Mouse (Mus musculus) 3134 (cell line): ENCODE results near the gene Mtcl1.
A peak's percentile ranks its signal among the peaks of the same experiment; 100 is the strongest.

Experiments
- DNase-seq: peaks from one replicate; pipeline ENCODE4 v3.0.0-alpha.2; 2011; ENCODE audit warnings: low spot score; ENCODE audit not compliant: insufficient read length; ENCODE audit errors: extremely low read depth

Mtcl1 gene

DNA sequence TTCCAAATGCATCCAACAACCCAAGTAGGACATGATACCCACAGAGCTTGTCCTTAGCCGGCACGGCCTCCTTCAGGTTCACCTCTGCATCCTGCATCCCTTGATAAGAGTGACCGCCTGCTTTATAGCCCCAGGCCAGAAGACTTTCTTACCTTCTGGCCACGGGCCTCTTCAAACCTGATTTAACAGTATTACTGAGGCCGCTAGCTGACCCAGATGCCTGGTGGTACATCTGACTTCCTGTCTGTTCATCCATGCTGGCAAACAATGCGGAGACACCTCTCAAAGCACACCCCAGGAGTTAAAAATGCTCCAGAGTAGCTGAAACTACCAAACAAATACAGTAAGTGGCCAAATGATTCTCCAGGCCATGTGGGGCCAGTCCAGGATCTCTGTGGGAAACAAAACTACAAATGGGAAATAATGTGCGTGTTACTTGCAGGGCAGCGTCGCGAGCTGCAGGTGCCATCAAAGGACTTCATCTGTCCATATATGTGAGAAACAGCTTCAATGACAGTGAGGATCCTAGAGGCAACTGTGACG lies 38.6 kb downstream of the Mtcl1 start:
- no peak for DNase-seq

DNA sequence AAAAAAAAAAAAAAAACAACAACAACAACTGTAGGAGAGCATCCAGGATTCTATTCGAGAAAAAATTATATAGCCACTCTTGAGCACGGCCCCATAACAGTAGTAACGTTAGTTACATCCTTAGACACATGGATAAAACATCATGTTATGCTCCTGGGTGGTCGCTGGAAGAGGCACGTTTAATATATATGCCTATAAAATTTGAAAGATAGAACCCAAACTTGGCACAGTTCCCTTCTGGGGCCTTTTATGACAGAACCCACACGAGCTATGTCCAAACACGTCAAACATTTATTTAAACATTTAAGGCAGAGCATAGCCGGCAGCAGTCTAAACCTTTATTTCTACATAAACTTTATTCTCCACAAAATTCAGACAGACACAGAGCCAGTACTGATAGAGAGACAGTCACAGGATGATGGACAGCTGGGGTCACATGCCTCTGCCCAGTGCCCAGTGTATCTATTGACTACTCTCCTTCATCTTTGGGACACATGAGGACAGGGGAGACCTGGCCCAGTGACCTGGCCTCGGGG lies 40.4 kb downstream of the Mtcl1 start:
- no peak for DNase-seq

- DNase-seq, result no peak
These were observed 41.1 kb downstream of the Mtcl1 start for GRCm38 (mm10) chr17:66408400-66408799.

GRCm38 (mm10) chr17:66407833-66408232 lies 41.7 kb downstream of the Mtcl1 start:
- no peak for DNase-seq

GRCm38 (mm10) chr17:66405601-66406000 lies 43.9 kb downstream of the Mtcl1 start:
- DNase-seq, result no peak

DNA sequence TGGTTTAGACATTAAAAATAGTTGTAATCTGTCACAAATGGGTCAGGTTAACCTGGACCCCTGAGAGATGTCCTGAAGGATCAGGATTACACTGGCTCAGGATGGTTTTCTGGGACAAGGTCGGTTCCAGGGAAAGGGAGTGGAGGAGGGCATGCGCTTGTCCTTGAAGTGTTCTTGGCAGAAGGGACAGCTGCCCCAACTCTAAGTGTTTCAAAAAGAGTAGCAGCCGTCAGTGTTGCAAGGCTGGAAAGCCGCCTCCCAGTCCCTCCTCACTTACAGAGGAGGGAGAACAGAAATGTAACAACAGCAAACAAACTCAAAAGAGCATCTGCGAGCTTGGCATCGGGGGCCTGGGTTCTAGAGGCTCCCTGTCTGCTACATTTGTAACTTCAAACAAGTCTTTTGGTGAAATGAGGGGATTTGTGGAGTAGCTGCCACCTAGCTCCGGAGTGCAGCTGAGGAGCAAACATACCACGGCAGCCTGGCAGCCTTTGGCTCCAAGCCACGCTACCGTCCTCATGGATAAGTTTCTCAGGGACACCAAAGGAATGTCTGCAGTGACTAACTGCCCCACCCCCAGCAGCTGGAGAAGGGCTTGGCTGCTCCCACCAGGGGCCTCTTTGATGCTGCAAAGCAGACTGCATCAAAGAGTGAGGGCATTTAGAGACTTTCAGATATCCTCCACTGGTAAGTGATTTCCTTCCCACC lies 44.5 kb downstream of the Mtcl1 start:
- DNase-seq, result peak; percentile 62

GRCm38 (mm10) chr17:66402791-66403470 lies 46.6 kb downstream of the Mtcl1 start:
- no peak for DNase-seq

GRCm38 (mm10) chr17:66401596-66402265 lies 47.8 kb downstream of the Mtcl1 start:
- DNase-seq, result no peak

GRCm38 (mm10) chr17:66399780-66400179 lies 49.8 kb downstream of the Mtcl1 start:
- no peak for DNase-seq

GRCm38 (mm10) chr17:66394571-66394970 lies 55.0 kb downstream of the Mtcl1 start:
- DNase-seq, result no peak

GRCm38 (mm10) chr17:66388307-66388706 lies 61.2 kb downstream of the Mtcl1 start:
- DNase-seq, result no peak

- no peak for DNase-seq
These were observed 68.2 kb downstream of the Mtcl1 start for GRCm38 (mm10) chr17:66381338-66381737.

DNA sequence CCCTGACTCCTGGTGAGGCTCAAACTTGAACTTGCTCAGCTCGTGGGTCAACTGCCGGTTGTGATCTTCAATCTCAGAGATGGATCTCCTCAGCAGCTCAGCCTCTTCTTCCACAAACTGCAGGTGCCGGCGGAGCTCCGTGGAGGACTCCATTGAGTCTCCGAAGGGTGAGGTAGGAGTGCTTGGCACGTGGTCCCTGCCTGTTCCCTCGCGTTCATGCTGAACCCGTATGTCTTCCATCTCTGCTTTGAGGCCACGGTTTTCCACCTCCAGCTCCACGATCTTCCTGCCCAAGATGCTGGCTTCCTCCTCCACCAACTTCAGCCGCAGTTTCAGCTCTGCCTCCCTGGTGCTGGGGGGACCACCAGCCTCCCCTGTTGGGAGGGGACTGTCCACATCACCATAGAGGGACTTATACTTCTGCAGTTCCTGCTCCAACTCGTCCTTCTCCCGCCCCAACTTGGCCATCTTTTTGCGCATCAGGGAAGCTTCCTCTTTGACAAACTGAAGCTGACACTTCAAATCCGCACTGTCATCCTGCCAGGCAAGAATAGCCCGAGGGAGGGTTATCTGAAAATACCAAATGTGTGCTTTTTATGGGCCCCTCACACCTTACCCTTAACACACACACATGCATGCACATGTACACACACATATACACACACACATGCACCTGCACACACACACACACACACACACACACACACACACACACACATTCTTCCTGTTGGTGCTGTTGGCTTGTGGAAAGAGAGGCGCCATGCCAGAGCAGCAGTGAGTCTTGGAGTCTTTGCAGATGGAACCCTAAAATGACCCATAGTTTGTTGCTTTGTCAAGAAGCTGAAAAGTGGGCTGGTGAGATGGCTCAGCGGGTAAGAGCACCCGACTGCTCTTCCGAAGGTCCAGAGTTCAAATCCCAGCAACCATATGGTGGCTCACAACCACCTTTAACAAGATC lies 69.4 kb downstream of the Mtcl1 start:
- DNase-seq, result no peak

GRCm38 (mm10) chr17:66379308-66379707 lies 70.2 kb downstream of the Mtcl1 start:
- DNase-seq, result no peak

- no peak for DNase-seq
These were observed 71.4 kb downstream of the Mtcl1 start for GRCm38 (mm10) chr17:66378127-66378526.

GRCm38 (mm10) chr17:66374633-66375272 lies 74.8 kb downstream of the Mtcl1 start:
- DNase-seq, result no peak

- no peak for DNase-seq
These were observed 78.7 kb downstream of the Mtcl1 start for GRCm38 (mm10) chr17:66370867-66371266.

GRCm38 (mm10) chr17:66369777-66370176 lies 79.8 kb downstream of the Mtcl1 start:
- DNase-seq, result no peak

DNA sequence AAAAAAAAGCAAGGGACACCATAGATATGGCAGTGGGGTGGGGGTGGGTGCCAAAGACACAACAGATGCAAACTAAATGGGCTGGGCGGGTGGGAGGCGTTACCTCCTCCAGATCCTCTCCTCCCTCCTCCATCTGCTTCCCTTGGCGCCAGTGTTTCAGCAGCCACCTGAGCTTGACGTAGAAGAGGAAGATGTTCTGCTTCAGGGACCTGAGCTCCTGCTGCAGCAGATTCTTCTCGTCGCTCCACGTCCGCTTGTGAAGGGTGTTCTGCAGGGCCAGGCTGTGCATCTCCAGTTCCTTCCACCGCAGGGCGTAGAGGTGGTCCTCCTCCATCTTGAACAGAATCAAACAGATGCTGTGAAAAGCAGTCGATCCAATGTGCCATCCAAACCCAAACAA lies 81.4 kb downstream of the Mtcl1 start:
- DNase-seq, result no peak

- DNase-seq, result no peak
These were observed 83.9 kb downstream of the Mtcl1 start for GRCm38 (mm10) chr17:66365664-66366063.
